Mouse (Mus musculus): ENCODE results near the gene Zrsr2. TPM values are rescaled to one million over a fixed set of nuclear protein-coding genes. Genes with fewer than 3 reads are reported as not detected.

Gene Zrsr2
- 9.0 and 11.8 TPM in 2 replicates for polyA plus RNA-seq (2012; rRNA removed)

GRCm38 (mm10) chrX:163958467-163958875 lies at the start of gene Zrsr2:
Zrsr2 (minus strand) TSS chrX:163958661.
- TF ChIP-seq POLR2A (IDR thresholded peaks at IDR 0.05; ENCODE audit: low read depth, low read length) (no peak; the same call in 1 of the 2 replicates), CTCF (IDR thresholded peaks at IDR 0.05; ENCODE audit: extremely low read depth, insufficient read depth, insufficient read length, insufficient replicate concordance) (no peak)
- H3K36me3 ChIP-seq (ENCODE audit: control insufficient read depth, insufficient read depth, low read length), result peaks cover 5% of the 10 kb centered on the region; the same call in 1 of the 2 replicates
- peak within 1 kb of the TSS; percentile 94 for H3K4me3 ChIP-seq (ENCODE audit: extremely low read depth, insufficient read depth, insufficient read length)
- no peaks in the 10 kb centered on the region for H3K27me3 ChIP-seq (ENCODE audit: control insufficient read depth, insufficient read depth, low read length)
- WGBS, result 22% methylated on average over 29 of the region's 29 CpGs
- H3K4me1 ChIP-seq (ENCODE audit: control insufficient read depth, insufficient read depth, insufficient read length), result no peaks in the 10 kb centered on the region
- peak within 1 kb of the TSS; percentile 100 for H3K27ac ChIP-seq (ENCODE audit: insufficient read depth, low read length)
- peak; percentile 84 to 86 for DNase-seq (ENCODE audit: low read depth in 1 of 2, low spot score in 2 of 2)

DNA sequence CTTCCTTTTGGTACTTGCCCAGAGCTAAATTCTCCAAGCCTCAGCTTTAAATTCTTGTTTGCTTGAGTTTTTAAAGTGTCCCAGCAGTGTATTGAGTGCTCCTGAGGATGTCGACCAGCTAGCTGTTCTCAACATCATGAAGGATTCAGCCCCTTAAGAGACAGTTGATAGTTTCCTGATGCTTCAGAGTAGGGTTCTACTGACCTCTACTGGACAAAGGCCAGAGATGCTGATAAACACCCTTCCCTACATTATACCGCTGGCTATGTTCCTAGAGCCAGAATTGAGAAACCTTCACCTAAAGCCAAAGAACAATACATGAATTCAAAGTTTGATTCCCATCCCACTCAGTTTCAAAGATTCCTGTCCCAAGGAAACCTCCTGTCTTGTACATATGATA lies 46.3 kb upstream of the Zrsr2 start:
- Histone ChIP-seq H3K27ac (ENCODE audit: insufficient read depth, low read length) (no peak overlapping the region), H3K36me3 (ENCODE audit: control insufficient read depth, insufficient read depth, low read length) (no peaks in the 10 kb centered on the region), H3K4me3 (ENCODE audit: extremely low read depth, insufficient read depth, insufficient read length) (no peak overlapping the region), H3K4me1 (ENCODE audit: control insufficient read depth, insufficient read depth, insufficient read length) (no peaks in the 10 kb centered on the region), H3K27me3 (ENCODE audit: control insufficient read depth, insufficient read depth, low read length) (no peaks in the 10 kb centered on the region)
- 45% methylated on average over 2 of the region's 2 CpGs for WGBS
- no peak for DNase-seq (ENCODE audit: low read depth in 1 of 2, low spot score in 2 of 2)
- no peak for TF ChIP-seq CTCF (IDR thresholded peaks at IDR 0.05; ENCODE audit: extremely low read depth, insufficient read depth, insufficient read length, insufficient replicate concordance)
- no peak for TF ChIP-seq POLR2A (IDR thresholded peaks at IDR 0.05; ENCODE audit: low read depth, low read length)

DNA sequence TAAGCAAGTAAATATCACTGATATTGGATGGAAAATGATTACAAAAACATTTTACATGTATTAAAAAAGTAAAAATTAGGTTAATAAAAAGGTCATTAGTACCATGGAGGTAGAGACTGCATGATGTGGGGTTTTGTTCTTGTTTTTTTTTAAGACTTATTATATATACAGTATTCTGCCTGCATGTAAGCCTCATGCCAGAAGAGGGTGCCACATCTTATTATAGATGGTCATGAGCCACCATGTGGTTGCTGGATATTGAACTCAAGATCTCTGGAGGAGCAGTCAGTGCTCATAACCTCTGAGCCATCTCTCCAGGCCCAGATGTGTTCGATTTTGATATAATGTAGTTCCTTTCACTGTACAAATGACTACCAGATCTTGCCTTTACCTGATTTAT lies 41.4 kb upstream of the Zrsr2 start:
- no peaks in the 10 kb centered on the region for H3K27me3 ChIP-seq (ENCODE audit: control insufficient read depth, insufficient read depth, low read length)
- H3K36me3 ChIP-seq (ENCODE audit: control insufficient read depth, insufficient read depth, low read length), result no peaks in the 10 kb centered on the region
- no peak for TF ChIP-seq CTCF (IDR thresholded peaks at IDR 0.05; ENCODE audit: extremely low read depth, insufficient read depth, insufficient read length, insufficient replicate concordance)
- no peak for TF ChIP-seq POLR2A (IDR thresholded peaks at IDR 0.05; ENCODE audit: low read depth, low read length)
- H3K4me1 ChIP-seq (ENCODE audit: control insufficient read depth, insufficient read depth, insufficient read length), result no peaks in the 10 kb centered on the region
- no peak overlapping the region for H3K27ac ChIP-seq (ENCODE audit: insufficient read depth, low read length)
- no peak overlapping the region for H3K4me3 ChIP-seq (ENCODE audit: extremely low read depth, insufficient read depth, insufficient read length)
- 81% methylated on average over 1 of the region's 1 CpGs for WGBS
- DNase-seq (ENCODE audit: low read depth in 1 of 2, low spot score in 2 of 2), result no peak

- Histone ChIP-seq H3K36me3 (ENCODE audit: control insufficient read depth, insufficient read depth, low read length) (no peaks in the 10 kb centered on the region), H3K27ac (ENCODE audit: insufficient read depth, low read length) (no peak overlapping the region), H3K4me1 (ENCODE audit: control insufficient read depth, insufficient read depth, insufficient read length) (no peaks in the 10 kb centered on the region), H3K4me3 (ENCODE audit: extremely low read depth, insufficient read depth, insufficient read length) (no peak overlapping the region), H3K27me3 (ENCODE audit: control insufficient read depth, insufficient read depth, low read length) (no peaks in the 10 kb centered on the region)
- TF ChIP-seq CTCF (IDR thresholded peaks at IDR 0.05; ENCODE audit: extremely low read depth, insufficient read depth, insufficient read length, insufficient replicate concordance) (no peak), POLR2A (IDR thresholded peaks at IDR 0.05; ENCODE audit: low read depth, low read length) (no peak)
- no peak for DNase-seq (ENCODE audit: low read depth in 1 of 2, low spot score in 2 of 2)
- WGBS, result 84% methylated on average over 3 of the region's 3 CpGs
Observed at GRCm38 (mm10) chrX:163996754-163997153, 38.3 kb upstream of the Zrsr2 start.

- Histone ChIP-seq H3K27ac (ENCODE audit: insufficient read depth, low read length) (no peak overlapping the region), H3K36me3 (ENCODE audit: control insufficient read depth, insufficient read depth, low read length) (no peaks in the 10 kb centered on the region), H3K4me3 (ENCODE audit: extremely low read depth, insufficient read depth, insufficient read length) (no peak overlapping the region), H3K4me1 (ENCODE audit: control insufficient read depth, insufficient read depth, insufficient read length) (no peaks in the 10 kb centered on the region), H3K27me3 (ENCODE audit: control insufficient read depth, insufficient read depth, low read length) (no peaks in the 10 kb centered on the region)
- no peak for DNase-seq (ENCODE audit: low read depth in 1 of 2, low spot score in 2 of 2)
- WGBS, result 60% methylated on average over 3 of the region's 3 CpGs
- TF ChIP-seq POLR2A (IDR thresholded peaks at IDR 0.05; ENCODE audit: low read depth, low read length) (no peak), CTCF (IDR thresholded peaks at IDR 0.05; ENCODE audit: extremely low read depth, insufficient read depth, insufficient read length, insufficient replicate concordance) (no peak)
Observed at GRCm38 (mm10) chrX:163987718-163988374, 29.4 kb upstream of the Zrsr2 start.

- Histone ChIP-seq H3K36me3 (ENCODE audit: control insufficient read depth, insufficient read depth, low read length) (no peaks in the 10 kb centered on the region), H3K4me3 (ENCODE audit: extremely low read depth, insufficient read depth, insufficient read length) (no peak overlapping the region), H3K27ac (ENCODE audit: insufficient read depth, low read length) (no peak overlapping the region), H3K27me3 (ENCODE audit: control insufficient read depth, insufficient read depth, low read length) (no peaks in the 10 kb centered on the region), H3K4me1 (ENCODE audit: control insufficient read depth, insufficient read depth, insufficient read length) (no peaks in the 10 kb centered on the region)
- DNase-seq (ENCODE audit: low read depth in 1 of 2, low spot score in 2 of 2), result no peak
- TF ChIP-seq CTCF (IDR thresholded peaks at IDR 0.05; ENCODE audit: extremely low read depth, insufficient read depth, insufficient read length, insufficient replicate concordance) (no peak), POLR2A (IDR thresholded peaks at IDR 0.05; ENCODE audit: low read depth, low read length) (no peak)
- WGBS, result 88% methylated on average over 6 of the region's 6 CpGs
Observed at GRCm38 (mm10) chrX:163982129-163982528, 23.7 kb upstream of the Zrsr2 start.

DNA sequence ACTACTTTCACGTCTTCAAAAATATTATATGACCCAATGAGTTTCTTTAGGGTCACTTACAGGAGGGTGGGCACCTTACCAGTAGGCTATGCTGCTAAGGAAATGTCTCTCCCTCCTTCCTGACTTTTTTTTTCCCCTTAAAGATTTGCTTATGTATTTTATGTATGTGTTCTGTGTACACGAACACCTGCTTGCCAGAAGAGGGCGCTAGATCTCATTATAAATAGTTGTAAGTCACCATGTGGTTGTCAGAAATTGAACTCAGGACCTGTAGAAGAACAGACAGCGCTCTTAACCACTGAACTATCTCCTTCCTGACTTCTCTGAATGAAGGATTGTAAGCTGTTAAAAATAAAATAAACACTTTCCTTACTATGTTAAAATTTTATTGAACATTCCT lies 23.0 kb upstream of the Zrsr2 start:
- no peak overlapping the region for H3K4me3 ChIP-seq (ENCODE audit: extremely low read depth, insufficient read depth, insufficient read length)
- TF ChIP-seq POLR2A (IDR thresholded peaks at IDR 0.05; ENCODE audit: low read depth, low read length) (no peak), CTCF (IDR thresholded peaks at IDR 0.05; ENCODE audit: extremely low read depth, insufficient read depth, insufficient read length, insufficient replicate concordance) (no peak)
- H3K36me3 ChIP-seq (ENCODE audit: control insufficient read depth, insufficient read depth, low read length), result no peaks in the 10 kb centered on the region
- H3K4me1 ChIP-seq (ENCODE audit: control insufficient read depth, insufficient read depth, insufficient read length), result no peaks in the 10 kb centered on the region
- no peak for DNase-seq (ENCODE audit: low read depth in 1 of 2, low spot score in 2 of 2)
- no peak overlapping the region for H3K27ac ChIP-seq (ENCODE audit: insufficient read depth, low read length)
- 53% methylated on average over 4 of the region's 4 CpGs for WGBS
- no peaks in the 10 kb centered on the region for H3K27me3 ChIP-seq (ENCODE audit: control insufficient read depth, insufficient read depth, low read length)
